Mouse (Mus musculus) heart, adult 2 months (tissue): ENCODE measurements at regions not wholly inside any gene's neighbourhood (a gene's known extent, or its start where the extent isn't known, plus 50 kb on each side); places are given as distances from the start of the nearest gene placed in this dataset.
A peak's percentile ranks its signal among the peaks of the same experiment; 100 is the strongest.

Experiments
- DNase-seq, 2 experiments: peaks; one replicate each; pipeline ENCODE4 v3.0.0; 2021
- H3K27ac ChIP-seq: fragments of 200-600 bp; 2 replicates; pipeline ENCODE4 v1.8.1; 2022
- H3K27me3 ChIP-seq: fragments of 200-500 bp; 2 replicates; pipeline ENCODE4 v1.6.1; 2012; ENCODE audit warnings: mild to moderate bottlenecking, low read length, inconsistent platforms, mixed read lengths; ENCODE audit not compliant: control insufficient read depth, insufficient read depth
- H3K36me3 ChIP-seq: fragments of 200-500 bp; 2 replicates; pipeline ENCODE4 v1.6.1; 2012; ENCODE audit warnings: low read length, inconsistent platforms; ENCODE audit not compliant: control insufficient read depth, insufficient read depth
- H3K4me1 ChIP-seq: fragments of 200-500 bp; 2 replicates; pipeline ENCODE4 v1.6.1; 2011; ENCODE audit warnings: low read length; ENCODE audit not compliant: control insufficient read depth, insufficient read depth
- H3K4me3 ChIP-seq: fragments of 200-600 bp; 2 replicates; pipeline ENCODE4 v1.8.1; 2022
- H3K79me2 ChIP-seq: fragments of 200-500 bp; replicated peaks from 2 replicates; pipeline ENCODE4 v1.6.1; 2012; ENCODE audit warnings: mild to moderate bottlenecking, inconsistent platforms, low read length, moderate library complexity, mixed read lengths; ENCODE audit not compliant: control insufficient read depth, insufficient read depth
- H3K9ac ChIP-seq: fragments of 200-500 bp; 2 replicates; pipeline ENCODE4 v1.6.1; 2012; ENCODE audit warnings: low read depth, mild to moderate bottlenecking, control low read depth, inconsistent platforms, low read length, mixed read lengths
- CTCF ChIP-seq: fragments of 200-600 bp; IDR thresholded peaks from 2 replicates; pipeline ENCODE4 v1.8.1; 2022; ENCODE audit warnings: antibody characterized with exemption, mild to moderate bottlenecking, moderate library complexity
- EP300 ChIP-seq: fragments of 200-500 bp; IDR thresholded peaks from 2 replicates; pipeline ENCODE4 v1.6.1; 2011; ENCODE audit warnings: low read depth, low read length, control low read depth; ENCODE audit not compliant: insufficient read depth
- POLR2A ChIP-seq: fragments of 200-500 bp; IDR thresholded peaks from 2 replicates; pipeline ENCODE4 v1.6.1; 2011; ENCODE audit warnings: mild to moderate bottlenecking, low read depth, low read length, control low read depth; ENCODE audit not compliant: insufficient read depth
- WGBS: fragments of 180-500 bp; shearing (Covaris S2); methylation state at CpG from one replicate; pipeline ENCODE4 v1.1.7; 2018; 5-methylcytosine and 5-hydroxymethylcytosine counted together
- intact Hi-C: fragments of 180-260 bp; cut with DNase I; formaldehyde crosslinking; loops from one replicate; pipeline ENCODE4 v1.15.1; 2025

- WGBS: 72% methylated on average over 5 of the region's 5 CpGs
- Histone ChIP-seq H3K4me3 (no peak overlapping the region), H3K27ac (no peak overlapping the region), H3K79me2 (no peaks in the 10 kb centered on the region), H3K27me3 (no peaks in the 10 kb centered on the region), H3K36me3 (no peaks in the 10 kb centered on the region), H3K9ac (no peak overlapping the region), H3K4me1 (no peaks in the 10 kb centered on the region)
- no peak for DNase-seq
- intact Hi-C loops: no loop called here
- TF ChIP-seq POLR2A (no peak), CTCF (no peak), EP300 (no peak)
These were observed 181.3 kb upstream of the Npy start for GRCm38 (mm10) chr6:49641256-49641655.

GRCm38 (mm10) chr6:49654541-49655130 is 167.9 kb upstream of the Npy start:
- H3K27ac ChIP-seq: no peak overlapping the region
- 80% methylated on average over 10 of the region's 10 CpGs for WGBS
- no peaks in the 10 kb centered on the region for H3K36me3 ChIP-seq
- no peak overlapping the region for H3K9ac ChIP-seq
- TF ChIP-seq POLR2A (no peak), EP300 (no peak)
- intact Hi-C loops: no loop called here
- H3K79me2 ChIP-seq: no peaks in the 10 kb centered on the region
- H3K4me3 ChIP-seq: no peak overlapping the region
- H3K27me3 ChIP-seq: no peaks in the 10 kb centered on the region
- no peak for DNase-seq
- no peaks in the 10 kb centered on the region for H3K4me1 ChIP-seq

GRCm38 (mm10) chr6:49655241-49655640 is 167.3 kb upstream of the Npy start:
- Histone ChIP-seq H3K79me2 (no peaks in the 10 kb centered on the region), H3K36me3 (no peaks in the 10 kb centered on the region), H3K27me3 (no peaks in the 10 kb centered on the region), H3K4me1 (no peaks in the 10 kb centered on the region), H3K4me3 (no peak overlapping the region), H3K9ac (no peak overlapping the region), H3K27ac (no peak overlapping the region)
- no peak for DNase-seq
- intact Hi-C loops: no loop called here
- WGBS: 74% methylated on average over 5 of the region's 5 CpGs
- TF ChIP-seq CTCF (no peak), EP300 (no peak), POLR2A (no peak)

- TF ChIP-seq POLR2A (no peak), CTCF (no peak), EP300 (no peak)
- Histone ChIP-seq H3K9ac (no peak overlapping the region), H3K36me3 (no peaks in the 10 kb centered on the region), H3K4me3 (no peak overlapping the region), H3K4me1 (no peaks in the 10 kb centered on the region), H3K27me3 (no peaks in the 10 kb centered on the region), H3K79me2 (no peaks in the 10 kb centered on the region), H3K27ac (no peak overlapping the region)
- no peak for DNase-seq
- WGBS: 57% methylated on average over 13 of the region's 13 CpGs
- intact Hi-C loops: no loop called here
These were observed 165.9 kb upstream of the Npy start for GRCm38 (mm10) chr6:49656359-49657280.

GRCm38 (mm10) chr6:49657988-49658387 is 164.5 kb upstream of the Npy start:
- 66% methylated on average over 9 of the region's 9 CpGs for WGBS
- Histone ChIP-seq H3K36me3 (no peaks in the 10 kb centered on the region), H3K27me3 (no peaks in the 10 kb centered on the region), H3K79me2 (no peaks in the 10 kb centered on the region), H3K9ac (no peak overlapping the region), H3K27ac (no peak overlapping the region), H3K4me1 (no peaks in the 10 kb centered on the region), H3K4me3 (no peak overlapping the region)
- TF ChIP-seq EP300: no peak
- no peak for TF ChIP-seq POLR2A
- no peak for TF ChIP-seq CTCF
- intact Hi-C loops: no loop called here
- no peak for DNase-seq

- Histone ChIP-seq H3K79me2 (no peaks in the 10 kb centered on the region), H3K4me1 (peaks cover 2% of the 10 kb centered on the region), H3K36me3 (no peaks in the 10 kb centered on the region), H3K4me3 (no peak overlapping the region), H3K27ac (no peak overlapping the region), H3K27me3 (no peaks in the 10 kb centered on the region), H3K9ac (no peak overlapping the region)
- peak; percentile 25 to 53 for DNase-seq
- 24% methylated on average over 5 of the region's 5 CpGs for WGBS
- intact Hi-C loops: loop anchor here (5.0 kb wide), 1 partner anchor 79 kb away; no protein-coding TSS in a partner anchor
- TF ChIP-seq POLR2A (no peak), CTCF (no peak), EP300 (no peak)
These were observed 151.5 kb upstream of the Npy start for GRCm38 (mm10) chr6:49670991-49671390.
